8 mouse cellular contexts compared by ENCODE assay signal in genomic region chr2:105333976-105334713, GRCm38 (mm10).
DNase-seq lines count a peak whose midpoint lies in the region; ATAC-seq and TF ChIP-seq lines count a peak whose summit lies in the region.

No protein-coding gene starts in this region.

- H3K4me1 ChIP-seq in embryonic facial prominence, embryonic 12.5 days = peaks cover 9% of the 10 kb centered on the region
- peaks cover 30% of the 10 kb centered on the region for H3K4me1 ChIP-seq in hindbrain, embryonic 13.5 days (replicated peaks)
- H3K4me1 ChIP-seq in lung, postnatal 0 days (ENCODE audit: insufficient read depth, low read depth, low read length) = no peaks in the 10 kb centered on the region

- TF ChIP-seq CTCF in gastrocnemius, adult 2 months (IDR thresholded peaks at IDR 0.05) = peak; percentile 91
- peak; percentile 87 for TF ChIP-seq CTCF in lung, postnatal 0 days (IDR thresholded peaks at IDR 0.05)

- H3K27ac ChIP-seq in gastrocnemius, adult 2 months = no peak overlapping the region
- H3K27ac ChIP-seq in embryonic facial prominence, embryonic 12.5 days = no peak overlapping the region
- peak overlapping the region; percentile 66; the same call in 1 of the 2 replicates for H3K27ac ChIP-seq in hindbrain, embryonic 13.5 days
- no peak overlapping the region for H3K27ac ChIP-seq in lung, postnatal 0 days (ENCODE audit: low read length)

- peak; percentile 22 for DNase-seq in gastrocnemius, adult 2 months
- DNase-seq in gastrocnemius, adult 8-10 months (ENCODE audit: low spot score in 2 of 2) = no peak
- peak; percentile 50 for DNase-seq in adrenal gland, adult 2 months
- DNase-seq in layer of hippocampus, adult 9-11 months = peak; percentile 30
- peak; percentile 77 for DNase-seq in lung, postnatal 0 days (ENCODE audit: low spot score)
- peak; percentile 42 for DNase-seq in right cerebral cortex, adult 18-20 months

- TF ChIP-seq EP300 in lung, postnatal 0 days (IDR thresholded peaks at IDR 0.05) = no peak

- H3K36me3 ChIP-seq in embryonic facial prominence, embryonic 12.5 days = no peaks in the 10 kb centered on the region
- H3K36me3 ChIP-seq in hindbrain, embryonic 13.5 days = no peaks in the 10 kb centered on the region
- H3K36me3 ChIP-seq in lung, postnatal 0 days (ENCODE audit: insufficient read depth, low read length) = no peaks in the 10 kb centered on the region

- H3K4me2 ChIP-seq in embryonic facial prominence, embryonic 12.5 days (replicated peaks) = no peak overlapping the region
- H3K4me2 ChIP-seq in hindbrain, embryonic 13.5 days = peak overlapping the region; percentile 30; the same call in 1 of the 2 replicates
- H3K4me2 ChIP-seq in lung, postnatal 0 days (replicated peaks; ENCODE audit: low read depth, low read length) = no peak overlapping the region

- no peak overlapping the region for H3K9ac ChIP-seq in embryonic facial prominence, embryonic 12.5 days
- no peak overlapping the region for H3K9ac ChIP-seq in hindbrain, embryonic 13.5 days
- H3K9ac ChIP-seq in lung, postnatal 0 days (replicated peaks; ENCODE audit: low read depth) = no peak overlapping the region

- intact Hi-C loops in gastrocnemius, adult 2 months (cut with DNase I) = loop anchor here (1.0 kb wide), 1 partner anchor 94 kb away; no protein-coding TSS in a partner anchor

- WGBS in embryonic facial prominence, embryonic 12.5 days = 46% methylated on average over 10 of the region's 10 CpGs
- 22% methylated on average over 10 of the region's 10 CpGs for WGBS in hindbrain, embryonic 13.5 days
- 42% methylated on average over 10 of the region's 10 CpGs for WGBS in lung, postnatal 0 days

- peak; percentile 16; the same call in 1 of the 2 replicates for ATAC-seq in embryonic facial prominence, embryonic 12.5 days (ENCODE audit: insufficient number of reproducible peaks, insufficient read depth, low FRiP score, low TSS enrichment)
- ATAC-seq in hindbrain, embryonic 13.5 days (ENCODE audit: low FRiP score) = peak; percentile 84
- peak; percentile 64 for ATAC-seq in lung, postnatal 0 days

- H3K4me3 ChIP-seq in gastrocnemius, adult 2 months = no peak overlapping the region
- no peak overlapping the region for H3K4me3 ChIP-seq in embryonic facial prominence, embryonic 12.5 days
- no peak overlapping the region for H3K4me3 ChIP-seq in hindbrain, embryonic 13.5 days
- H3K4me3 ChIP-seq in lung, postnatal 0 days (ENCODE audit: low read depth, low read length) = no peak overlapping the region

- no peaks in the 10 kb centered on the region for H3K27me3 ChIP-seq in embryonic facial prominence, embryonic 12.5 days
- H3K27me3 ChIP-seq in hindbrain, embryonic 13.5 days = peaks cover 55% of the 10 kb centered on the region
- H3K27me3 ChIP-seq in lung, postnatal 0 days (replicated peaks; ENCODE audit: insufficient read depth, low read length) = no peaks in the 10 kb centered on the region

- no peaks in the 10 kb centered on the region for H3K9me3 ChIP-seq in embryonic facial prominence, embryonic 12.5 days
- H3K9me3 ChIP-seq in hindbrain, embryonic 13.5 days = no peaks in the 10 kb centered on the region
- no peaks in the 10 kb centered on the region for H3K9me3 ChIP-seq in lung, postnatal 0 days (ENCODE audit: low read length)

Comparison
In these comparisons a context has a peak if more than half of its experiments do, and no peak if none do; other contexts are left out.
1. DNase-seq: peak in gastrocnemius, adult 2 months (single experiment), adrenal gland, adult 2 months (single experiment), layer of hippocampus, adult 9-11 months (single experiment), lung, postnatal 0 days (single experiment) and right cerebral cortex, adult 18-20 months (single experiment); none in gastrocnemius, adult 8-10 months (0 of 2).
2. ATAC-seq: peak in every context shown above with its lines; median percentile 84 in hindbrain, embryonic 13.5 days; 64 in lung, postnatal 0 days; 16 in embryonic facial prominence, embryonic 12.5 days.